Mouse (Mus musculus) heart, postnatal 0 days (tissue): ENCODE measurements at regions not wholly inside any gene's neighbourhood (a gene's known extent, or its start where the extent isn't known, plus 50 kb on each side); places are given as distances from the start of the nearest gene placed in this dataset.

ENCODE experiments used
- ATAC-seq: fragments of 200-750 bp; cut with Nextera tagmentation; 2 replicates; pipeline ENCODE4 v1.8.0; 2017; ENCODE audit warnings: low read depth, moderate number of reproducible peaks, moderate library complexity; ENCODE audit not compliant: insufficient read depth
- DNase-seq: peaks from one replicate; pipeline ENCODE4 v3.0.0-alpha.2; 2016; ENCODE audit warnings: low spot score
- H3K27ac ChIP-seq: fragments of 300-500 bp; sonication (generic); 2 replicates; pipeline ENCODE4 v1.5.1; 2014; ENCODE audit warnings: low read depth, mild to moderate bottlenecking
- H3K27me3 ChIP-seq: fragments of 300-500 bp; sonication (generic); 2 replicates; pipeline ENCODE4 v1.6.1; 2014; ENCODE audit warnings: low read length, mixed read lengths; ENCODE audit not compliant: control insufficient read depth, insufficient read depth
- H3K36me3 ChIP-seq: fragments of 300-500 bp; sonication (generic); replicated peaks from 2 replicates; pipeline ENCODE4 v1.6.1; 2014; ENCODE audit warnings: low read length, mixed read lengths; ENCODE audit not compliant: control insufficient read depth, insufficient read depth
- H3K4me1 ChIP-seq: fragments of 300-500 bp; sonication (generic); 2 replicates; pipeline ENCODE4 v1.6.1; 2014; ENCODE audit warnings: antibody characterized with exemption; ENCODE audit not compliant: control insufficient read depth, insufficient read depth
- H3K4me2 ChIP-seq: fragments of 300-500 bp; sonication (generic); 2 replicates; pipeline ENCODE4 v1.6.1; 2014; ENCODE audit warnings: low read depth, mild to moderate bottlenecking, low read length, moderate library complexity
- H3K4me3 ChIP-seq: fragments of 300-500 bp; sonication (generic); 2 replicates; pipeline ENCODE4 v1.5.1; 2014; ENCODE audit warnings: low read depth, low read length
- H3K9ac ChIP-seq: fragments of 300-500 bp; sonication (generic); replicated peaks from 2 replicates; pipeline ENCODE4 v1.6.1; 2014; ENCODE audit warnings: low read depth, low read length, mixed read lengths
- H3K9me3 ChIP-seq: fragments of 300-500 bp; sonication (generic); replicated peaks from 2 replicates; pipeline ENCODE4 v1.6.1; 2016; ENCODE audit warnings: low read length; ENCODE audit not compliant: control insufficient read depth
- CTCF ChIP-seq: IDR thresholded peaks from 2 replicates; pipeline ENCODE4 v1.5.1; 2016; ENCODE audit warnings: antibody characterized with exemption, control low read depth, low read depth
- EP300 ChIP-seq: IDR thresholded peaks from 2 replicates; pipeline ENCODE4 v1.6.1; 2016; ENCODE audit warnings: antibody characterized with exemption, low read depth
- WGBS: fragments of 180-500 bp; shearing (Covaris S2); extraction: QIAGEN DNeasy Blood & Tissue Kit; methylation state at CpG from one replicate; pipeline ENCODE4 v1.1.7; 2014; 5-methylcytosine and 5-hydroxymethylcytosine counted together

- 66% methylated on average over 10 of the region's 10 CpGs for WGBS
- H3K9me3 ChIP-seq, result no peaks in the 10 kb centered on the region
- 0 out of 2 replicates have a peak, but pooled peaks cover 5% of the 10 kb centered on the region for H3K27me3 ChIP-seq
- H3K4me3 ChIP-seq, result no peak overlapping the region
- no peak overlapping the region for H3K4me2 ChIP-seq
- no peak for TF ChIP-seq EP300
- no peak for TF ChIP-seq CTCF
- H3K36me3 ChIP-seq, result no peaks in the 10 kb centered on the region
- no peak overlapping the region for H3K9ac ChIP-seq
- H3K4me1 ChIP-seq, result no peaks in the 10 kb centered on the region
- no peak for DNase-seq
- H3K27ac ChIP-seq, result no peak overlapping the region
- ATAC-seq, result no peak
Measured at GRCm38 (mm10) chrX:11926868-11927535, 233.2 kb downstream of the Bcor start.

- Histone ChIP-seq H3K4me3 (no peak overlapping the region), H3K9ac (no peak overlapping the region), H3K4me2 (no peak overlapping the region), H3K27ac (no peak overlapping the region), H3K27me3 (0 out of 2 replicates have a peak, but pooled peaks cover 5% of the 10 kb centered on the region), H3K4me1 (no peaks in the 10 kb centered on the region), H3K36me3 (no peaks in the 10 kb centered on the region), H3K9me3 (no peaks in the 10 kb centered on the region)
- DNase-seq, result no peak
- ATAC-seq, result no peak
- TF ChIP-seq EP300, result no peak
- TF ChIP-seq CTCF, result no peak
- WGBS, result 50% methylated on average over 6 of the region's 6 CpGs
Measured at GRCm38 (mm10) chrX:11929448-11929847, 230.7 kb downstream of the Bcor start.

GRCm38 (mm10) chrX:11931432-11931831 lies 228.7 kb downstream of the Bcor start:
- Histone ChIP-seq H3K4me3 (no peak overlapping the region), H3K9me3 (no peaks in the 10 kb centered on the region), H3K27ac (no peak overlapping the region), H3K9ac (no peak overlapping the region), H3K27me3 (0 out of 2 replicates have a peak, but pooled peaks cover 5% of the 10 kb centered on the region), H3K36me3 (no peaks in the 10 kb centered on the region), H3K4me1 (no peaks in the 10 kb centered on the region), H3K4me2 (no peak overlapping the region)
- TF ChIP-seq CTCF, result no peak
- TF ChIP-seq EP300, result no peak
- DNase-seq (no peak), ATAC-seq (no peak)
- WGBS, result 48% methylated on average over 9 of the region's 9 CpGs

GRCm38 (mm10) chrX:11935337-11935736 lies 224.8 kb downstream of the Bcor start:
- peak; percentile 39 for DNase-seq
- Histone ChIP-seq H3K9me3 (no peaks in the 10 kb centered on the region), H3K9ac (no peak overlapping the region), H3K4me2 (no peak overlapping the region), H3K4me1 (no peaks in the 10 kb centered on the region), H3K27me3 (no peaks in the 10 kb centered on the region), H3K36me3 (no peaks in the 10 kb centered on the region), H3K27ac (0 out of 2 replicates have a peak overlapping the region, but pooled peaks have one; percentile 43), H3K4me3 (no peak overlapping the region)
- no peak for ATAC-seq
- no peak for TF ChIP-seq CTCF
- TF ChIP-seq EP300, result no peak
- WGBS, result 44% methylated on average over 5 of the region's 5 CpGs

DNA sequence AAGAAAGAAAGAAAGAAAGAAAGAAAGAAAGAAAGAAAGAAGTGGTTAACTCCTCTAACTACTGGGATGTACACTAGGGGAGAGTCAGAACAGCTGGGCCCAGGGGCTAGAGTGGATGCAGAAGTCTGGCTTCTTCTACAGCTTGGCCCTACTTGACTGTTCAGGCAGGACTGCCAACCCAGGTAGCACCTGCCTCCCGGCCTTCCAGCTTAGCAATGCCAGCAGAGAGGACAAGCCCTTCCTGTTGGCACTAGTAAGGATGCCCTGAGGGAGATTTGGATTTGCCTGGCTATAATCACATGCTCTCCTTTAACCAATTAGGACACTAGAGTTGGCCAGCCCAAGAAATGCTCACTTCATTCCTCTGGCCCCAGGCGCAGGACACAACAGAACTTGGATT lies 219.9 kb downstream of the Bcor start:
- DNase-seq, result no peak
- Histone ChIP-seq H3K4me2 (no peak overlapping the region), H3K9ac (no peak overlapping the region), H3K27me3 (no peaks in the 10 kb centered on the region), H3K27ac (no peak overlapping the region), H3K4me3 (no peak overlapping the region), H3K4me1 (peaks cover 4% of the 10 kb centered on the region; the same call in 1 of the 2 replicates), H3K36me3 (no peaks in the 10 kb centered on the region), H3K9me3 (no peaks in the 10 kb centered on the region)
- WGBS, result 79% methylated on average over 2 of the region's 2 CpGs
- TF ChIP-seq CTCF (no peak), EP300 (no peak)
- ATAC-seq, result no peak

GRCm38 (mm10) chrX:11943367-11943766 lies 216.8 kb downstream of the Bcor start:
- no peak overlapping the region for H3K4me2 ChIP-seq
- H3K27ac ChIP-seq, result no peak overlapping the region
- DNase-seq, result peak; percentile 13
- H3K27me3 ChIP-seq, result no peaks in the 10 kb centered on the region
- no peak overlapping the region for H3K9ac ChIP-seq
- peak; percentile 51; the same call in 1 of the 2 replicates for ATAC-seq
- no peak overlapping the region for H3K4me3 ChIP-seq
- no peaks in the 10 kb centered on the region for H3K36me3 ChIP-seq
- 31% methylated on average over 10 of the region's 10 CpGs for WGBS
- H3K4me1 ChIP-seq, result peaks cover 4% of the 10 kb centered on the region; the same call in 1 of the 2 replicates
- TF ChIP-seq CTCF (no peak), EP300 (0 out of 2 replicates have a peak, but pooled peaks have one; percentile 23)
- no peaks in the 10 kb centered on the region for H3K9me3 ChIP-seq
